Mouse (Mus musculus) ES-Bruce4 (cell line): ENCODE data around the gene Btg2.

Source experiments
- CTCF ChIP-seq: IDR thresholded peaks from one replicate; pipeline ENCODE4 v1.8.1; 2011; ENCODE audit warnings: low read depth, low read length
- POLR2A ChIP-seq: IDR thresholded peaks from one replicate; pipeline ENCODE4 v1.8.1; 2011; ENCODE audit warnings: low read length; ENCODE audit not compliant: insufficient read depth

GRCm38 (mm10) chr1:134077389-134078060 is 1.4 kb downstream of the Btg2 start:
- TF ChIP-seq POLR2A (no peak), CTCF (no peak)
